Mouse (Mus musculus) common myeloid progenitor, adult 5-6 weeks (primary cell): Measurements from ENCODE around the gene Txn2. TPM values are rescaled to one million over a fixed set of nuclear protein-coding genes. Genes with fewer than 3 reads are reported as not detected.

Experiments
- ATAC-seq: replicated peaks from 2 replicates; pipeline ENCODE4 v1.8.0; 2016; ENCODE audit warnings: low read depth, mild to moderate bottlenecking, moderate TSS enrichment, inconsistent platforms; ENCODE audit not compliant: poor library complexity, severe bottlenecking
- total RNA-seq: library from RNA; stranded (forward); fragments of 200-1000, 187-1606 nt; gene quantifications from 2 replicates; pipeline ENCODE4 v1.2.3, GENCODE M21; 2017

The Txn2 gene
- total RNA-seq, 1 experiment from 2014 or later = 65.4 TPM

GRCm38 (mm10) chr15:77934968-77935367 lies 6.2 kb upstream of the Txn2 start:
- no peak for ATAC-seq

GRCm38 (mm10) chr15:77934326-77934725 lies 5.5 kb upstream of the Txn2 start:
- ATAC-seq = no peak

GRCm38 (mm10) chr15:77933770-77934169 lies 5.0 kb upstream of the Txn2 start:
- peak; percentile 49 for ATAC-seq

- no peak for ATAC-seq
Measured at GRCm38 (mm10) chr15:77933222-77933621, 4.4 kb upstream of the Txn2 start.

GRCm38 (mm10) chr15:77931689-77932016 lies 2.8 kb upstream of the Txn2 start:
- peak; percentile 11; the same call in 1 of the 2 replicates for ATAC-seq

GRCm38 (mm10) chr15:77930986-77931688 lies 2.3 kb upstream of the Txn2 start:
- no peak for ATAC-seq

GRCm38 (mm10) chr15:77929804-77930203 lies 998 bp upstream of the Txn2 start:
- ATAC-seq = no peak

GRCm38 (mm10) chr15:77928091-77928490 lies 715 bp downstream of the Txn2 start:
- no peak for ATAC-seq

- no peak for ATAC-seq
Measured at GRCm38 (mm10) chr15:77926921-77927320, 1.9 kb downstream of the Txn2 start.

- no peak for ATAC-seq
Measured at GRCm38 (mm10) chr15:77925195-77925594, 3.6 kb downstream of the Txn2 start.

- ATAC-seq = no peak
Measured at GRCm38 (mm10) chr15:77923267-77924035, 5.4 kb downstream of the Txn2 start.

GRCm38 (mm10) chr15:77922710-77923109 lies 6.1 kb downstream of the Txn2 start:
- ATAC-seq = no peak

- ATAC-seq = no peak
Measured at GRCm38 (mm10) chr15:77921636-77922035, 7.2 kb downstream of the Txn2 start.

- 0 out of 2 replicates have a peak, but pooled peaks have one; percentile 27 for ATAC-seq
Measured at GRCm38 (mm10) chr15:77920511-77921462, 8.0 kb downstream of the Txn2 start.

- ATAC-seq = no peak
Measured at GRCm38 (mm10) chr15:77919441-77919840, 9.4 kb downstream of the Txn2 start.

GRCm38 (mm10) chr15:77916851-77917544 lies 11.8 kb downstream of the Txn2 start:
- ATAC-seq = peak; percentile 77

GRCm38 (mm10) chr15:77915287-77915686 lies 13.5 kb downstream of the Txn2 start:
- no peak for ATAC-seq

GRCm38 (mm10) chr15:77914507-77914906 lies 14.3 kb downstream of the Txn2 start:
- no peak for ATAC-seq

- ATAC-seq = no peak
Measured at GRCm38 (mm10) chr15:77913054-77913453, 15.8 kb downstream of the Txn2 start.

- ATAC-seq = no peak
Measured at GRCm38 (mm10) chr15:77912585-77912984, 16.2 kb downstream of the Txn2 start.
